Mouse (Mus musculus): ENCODE measurements around the gene Dhx35.

DNA sequence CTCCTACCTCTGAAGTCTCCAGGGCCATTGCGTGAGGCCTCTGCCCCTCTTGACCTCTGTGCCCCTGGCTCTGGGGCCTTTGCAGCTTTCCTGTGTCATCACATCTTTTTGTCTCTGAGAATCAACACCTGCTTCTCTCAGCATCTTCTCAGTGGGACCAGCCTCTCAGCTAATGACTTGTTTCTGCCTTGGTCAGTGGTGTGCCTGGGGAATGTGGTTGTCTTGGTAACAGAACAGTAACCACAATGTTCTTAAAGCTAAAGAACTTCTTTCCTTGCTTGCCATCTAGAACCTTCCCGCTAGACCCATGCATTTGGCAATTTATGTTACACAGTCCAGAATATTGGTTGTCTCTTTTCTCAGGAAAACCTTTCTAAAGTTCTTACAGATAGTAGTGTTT lies 39.0 kb downstream of the Dhx35 start:
- TF ChIP-seq CTCF (IDR thresholded peaks at IDR 0.05; ENCODE audit: low read depth, low read length) (no peak), POLR2A (IDR thresholded peaks at IDR 0.05; ENCODE audit: extremely low read depth, insufficient read depth, low read length) (no peak)

All from liver, adult 2 months (tissue).